Mouse (Mus musculus): ENCODE data around the gene Pdgfb. TPM values are rescaled to one million over a fixed set of nuclear protein-coding genes. Genes with fewer than 3 reads are reported as not detected.

The Pdgfb gene
- polyA plus RNA-seq, 1 experiment from 2014 or later = 8.1 TPM

DNA sequence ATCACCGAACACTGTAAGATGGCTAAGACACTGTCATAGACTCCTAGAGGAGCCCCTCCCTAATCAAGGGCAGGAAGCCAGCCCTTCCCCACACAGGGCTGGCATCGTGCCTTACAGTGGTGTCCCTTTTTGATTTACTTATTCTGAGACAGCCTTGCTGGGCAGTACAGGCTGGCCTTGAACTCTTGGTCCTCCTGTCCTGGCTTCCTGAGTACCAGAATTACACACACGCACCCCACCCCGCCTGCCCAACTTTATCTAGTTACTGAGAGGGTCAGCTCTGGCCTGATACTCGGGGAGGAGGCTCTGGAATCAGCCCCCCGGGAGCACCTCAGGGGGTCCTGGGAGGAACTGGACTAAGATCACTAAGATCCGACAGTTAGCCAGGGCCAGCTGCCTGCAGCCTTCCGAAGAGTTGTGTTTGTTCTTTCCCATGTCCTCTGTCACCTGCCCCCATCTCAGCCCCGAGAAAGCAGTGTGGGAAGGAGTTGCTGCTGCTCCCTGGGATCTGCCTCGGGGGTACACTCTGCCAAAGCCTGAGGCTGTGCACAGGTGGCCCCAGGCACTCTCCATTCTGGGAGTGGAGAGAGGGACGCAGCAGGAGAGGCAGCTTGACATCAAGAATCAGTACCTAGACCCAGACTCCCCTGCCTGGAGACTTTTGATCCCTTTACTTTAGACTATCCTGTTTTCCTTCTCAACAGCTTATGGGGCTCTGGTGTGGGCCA lies 62.1 kb downstream of the Pdgfb start:
- DNase-seq (ENCODE audit: low spot score) (no peak), ATAC-seq (replicated peaks; ENCODE audit: low FRiP score, low TSS enrichment, low read depth) (no peak)
- 40% methylated on average over 11 of the region's 11 CpGs for WGBS
- H3K27me3 ChIP-seq (replicated peaks; ENCODE audit: control insufficient read depth, insufficient read depth, low read length) = no peaks in the 10 kb centered on the region
- peak overlapping the region; percentile 54; the same call in 1 of the 2 replicates for H3K27ac ChIP-seq (ENCODE audit: low read depth)
- H3K4me3 ChIP-seq (ENCODE audit: low read depth, low read length) = no peak overlapping the region
- peaks cover 33% of the 10 kb centered on the region for H3K4me1 ChIP-seq (replicated peaks; ENCODE audit: control insufficient read depth, insufficient read depth, low read length)
- H3K36me3 ChIP-seq (ENCODE audit: control insufficient read depth, insufficient read depth, low read length) = no peaks in the 10 kb centered on the region
- H3K4me2 ChIP-seq (ENCODE audit: low read length) = no peak overlapping the region
- H3K9me3 ChIP-seq (ENCODE audit: control insufficient read depth, low read length) = no peaks in the 10 kb centered on the region
- H3K9ac ChIP-seq (ENCODE audit: low read length) = no peak overlapping the region

DNA sequence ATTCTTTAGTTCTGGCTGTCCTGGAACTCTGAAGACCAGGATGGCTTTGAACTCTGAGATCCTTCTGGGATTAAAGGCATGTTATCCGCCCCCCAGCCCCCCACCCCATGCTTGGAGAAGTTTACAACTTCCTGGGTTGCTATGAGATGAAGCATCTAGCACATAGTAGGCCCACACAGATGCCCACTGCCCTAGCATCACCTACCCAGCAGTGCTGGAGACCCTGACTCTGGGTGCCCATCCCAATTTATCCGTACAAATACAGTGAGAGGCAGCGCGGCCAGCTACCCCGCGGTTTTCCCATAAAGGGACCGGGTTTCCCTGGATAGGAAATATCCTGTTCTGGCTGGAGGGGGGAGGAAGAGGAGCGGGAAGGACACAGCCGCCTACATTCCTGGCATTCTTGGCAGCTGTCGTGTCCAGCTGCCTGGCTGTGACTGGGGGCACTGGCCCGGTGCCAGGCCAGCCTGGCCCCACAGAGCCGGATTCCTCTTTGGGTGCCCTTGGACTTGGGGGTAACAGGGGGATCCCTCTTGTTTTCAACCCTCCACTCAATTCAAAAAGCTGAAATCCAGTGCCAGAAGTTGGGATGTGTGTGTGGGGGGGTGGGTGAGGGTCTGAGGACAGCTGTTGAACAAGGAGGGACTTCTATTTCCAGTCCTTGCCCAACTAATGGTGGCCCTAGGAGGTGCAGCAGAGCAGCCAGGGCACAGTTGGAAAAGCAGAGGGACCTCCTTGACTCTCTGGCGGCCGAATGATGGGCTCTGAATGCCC lies 62.9 kb downstream of the Pdgfb start:
- H3K9ac ChIP-seq (ENCODE audit: low read length) = no peak overlapping the region
- DNase-seq (ENCODE audit: low spot score) (no peak), ATAC-seq (replicated peaks; ENCODE audit: low FRiP score, low TSS enrichment, low read depth) (no peak)
- H3K4me2 ChIP-seq (ENCODE audit: low read length) = no peak overlapping the region
- 29% methylated on average over 14 of the region's 14 CpGs for WGBS
- no peak overlapping the region for H3K4me3 ChIP-seq (ENCODE audit: low read depth, low read length)
- no peaks in the 10 kb centered on the region; the same call in 1 of the 2 replicates for H3K9me3 ChIP-seq (ENCODE audit: control insufficient read depth, low read length)
- H3K36me3 ChIP-seq (ENCODE audit: control insufficient read depth, insufficient read depth, low read length) = no peaks in the 10 kb centered on the region
- H3K27me3 ChIP-seq (replicated peaks; ENCODE audit: control insufficient read depth, insufficient read depth, low read length) = no peaks in the 10 kb centered on the region
- peaks cover 33% of the 10 kb centered on the region for H3K4me1 ChIP-seq (replicated peaks; ENCODE audit: control insufficient read depth, insufficient read depth, low read length)
- peak overlapping the region; percentile 64 for H3K27ac ChIP-seq (ENCODE audit: low read depth)

DNA sequence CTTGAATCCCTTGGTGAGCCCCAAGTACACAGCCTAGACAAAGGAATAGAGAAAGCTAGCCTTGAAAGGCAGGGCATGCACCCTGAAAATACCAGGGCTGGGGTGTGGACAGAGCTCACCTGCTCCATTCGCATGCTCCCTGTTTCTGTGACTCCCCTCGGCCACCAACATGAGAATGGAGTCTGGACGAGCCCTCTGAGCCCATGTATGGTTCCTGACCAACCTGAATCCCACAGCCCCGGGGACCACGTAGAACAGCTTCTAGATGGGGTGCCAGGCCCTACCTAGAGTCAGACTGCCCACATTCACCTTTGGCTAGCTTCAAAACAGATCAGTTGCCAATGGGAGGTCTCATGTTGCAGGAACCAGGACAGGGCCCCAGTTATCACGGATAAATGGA lies 63.6 kb downstream of the Pdgfb start:
- Histone ChIP-seq H3K4me2 (ENCODE audit: low read length) (no peak overlapping the region), H3K4me3 (ENCODE audit: low read depth, low read length) (no peak overlapping the region), H3K36me3 (ENCODE audit: control insufficient read depth, insufficient read depth, low read length) (no peaks in the 10 kb centered on the region), H3K4me1 (replicated peaks; ENCODE audit: control insufficient read depth, insufficient read depth, low read length) (peaks cover 33% of the 10 kb centered on the region), H3K9me3 (ENCODE audit: control insufficient read depth, low read length) (no peaks in the 10 kb centered on the region; the same call in 1 of the 2 replicates), H3K9ac (ENCODE audit: low read length) (no peak overlapping the region), H3K27ac (ENCODE audit: low read depth) (peak overlapping the region; percentile 64), H3K27me3 (replicated peaks; ENCODE audit: control insufficient read depth, insufficient read depth, low read length) (no peaks in the 10 kb centered on the region)
- DNase-seq (ENCODE audit: low spot score) = no peak
- 69% methylated on average over 6 of the region's 6 CpGs for WGBS
- no peak for ATAC-seq (replicated peaks; ENCODE audit: low FRiP score, low TSS enrichment, low read depth)

DNA sequence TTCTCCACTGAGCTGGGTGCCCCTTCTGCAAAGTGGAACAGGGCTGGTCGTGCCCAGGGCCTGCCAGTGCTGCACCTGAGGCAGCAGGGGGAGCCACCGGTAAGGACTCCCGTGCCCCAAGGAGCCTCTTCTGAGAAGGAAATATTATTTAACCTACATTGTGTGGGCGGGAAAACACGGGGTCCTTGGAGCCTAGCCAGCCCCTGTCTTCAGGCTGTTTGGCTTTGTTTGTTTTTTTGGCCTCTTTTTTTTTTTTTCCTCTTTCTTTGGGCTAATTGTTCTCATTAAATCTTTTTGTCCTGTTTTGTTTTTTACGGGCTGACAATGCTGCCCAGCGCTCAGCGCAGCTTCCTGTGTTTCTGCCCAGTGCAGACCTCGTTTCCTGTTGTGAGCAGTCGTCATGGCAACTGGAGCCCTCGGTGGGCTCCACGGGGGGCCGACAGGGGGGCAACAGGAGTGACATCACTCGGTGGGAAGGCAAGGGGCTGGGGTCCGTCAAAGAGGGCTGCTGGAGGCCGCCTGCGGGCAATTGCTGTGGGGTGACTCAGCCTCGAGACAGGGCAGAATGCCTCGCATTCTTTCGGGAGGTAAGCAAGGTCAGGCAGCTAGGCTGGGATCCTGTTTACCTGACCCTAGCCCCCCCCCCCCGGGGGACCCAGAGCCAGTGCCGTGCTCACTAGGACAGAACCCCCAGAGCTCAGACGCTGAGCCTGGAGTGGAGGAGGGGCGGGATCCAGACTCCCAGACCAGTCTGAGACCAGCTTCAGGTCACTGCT lies 64.3 kb downstream of the Pdgfb start:
- peak overlapping the region; percentile 64 for H3K27ac ChIP-seq (ENCODE audit: low read depth)
- H3K4me2 ChIP-seq (ENCODE audit: low read length) = peak overlapping the region; percentile 63
- DNase-seq (ENCODE audit: low spot score) = peak; percentile 81
- no peaks in the 10 kb centered on the region for H3K27me3 ChIP-seq (replicated peaks; ENCODE audit: control insufficient read depth, insufficient read depth, low read length)
- WGBS = 1% methylated on average over 24 of the region's 24 CpGs
- no peaks in the 10 kb centered on the region; the same call in 1 of the 2 replicates for H3K9me3 ChIP-seq (ENCODE audit: control insufficient read depth, low read length)
- H3K4me1 ChIP-seq (replicated peaks; ENCODE audit: control insufficient read depth, insufficient read depth, low read length) = peaks cover 33% of the 10 kb centered on the region
- ATAC-seq (replicated peaks; ENCODE audit: low FRiP score, low TSS enrichment, low read depth) = peak; percentile 40
- H3K9ac ChIP-seq (ENCODE audit: low read length) = peak overlapping the region; percentile 43
- H3K36me3 ChIP-seq (ENCODE audit: control insufficient read depth, insufficient read depth, low read length) = no peaks in the 10 kb centered on the region
- peak overlapping the region; percentile 28 for H3K4me3 ChIP-seq (ENCODE audit: low read depth, low read length)

DNA sequence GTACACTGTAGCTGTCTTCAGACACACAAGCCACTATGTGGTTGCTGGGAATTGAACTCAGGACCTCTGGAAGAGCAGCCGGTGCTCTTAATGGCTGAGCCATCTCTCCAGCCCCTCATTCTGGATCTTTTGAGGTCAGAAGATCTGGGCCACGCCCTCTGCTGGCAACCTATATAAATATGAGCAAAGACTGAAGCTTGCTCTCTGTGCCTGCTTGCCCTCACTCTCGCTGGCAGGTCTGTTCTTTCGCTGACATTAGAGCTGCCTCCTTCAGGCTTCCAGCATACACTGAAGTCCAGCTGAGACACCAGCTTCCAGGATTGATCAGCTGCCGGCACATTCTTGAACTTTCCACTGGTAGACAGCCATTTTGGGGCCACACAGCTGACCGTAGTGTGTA lies 67.1 kb downstream of the Pdgfb start:
- whole genome bisulfite sequencing = 71% methylated on average over 6 of the region's 6 CpGs
- H3K4me2 ChIP-seq (ENCODE audit: low read length) = no peak overlapping the region

DNA sequence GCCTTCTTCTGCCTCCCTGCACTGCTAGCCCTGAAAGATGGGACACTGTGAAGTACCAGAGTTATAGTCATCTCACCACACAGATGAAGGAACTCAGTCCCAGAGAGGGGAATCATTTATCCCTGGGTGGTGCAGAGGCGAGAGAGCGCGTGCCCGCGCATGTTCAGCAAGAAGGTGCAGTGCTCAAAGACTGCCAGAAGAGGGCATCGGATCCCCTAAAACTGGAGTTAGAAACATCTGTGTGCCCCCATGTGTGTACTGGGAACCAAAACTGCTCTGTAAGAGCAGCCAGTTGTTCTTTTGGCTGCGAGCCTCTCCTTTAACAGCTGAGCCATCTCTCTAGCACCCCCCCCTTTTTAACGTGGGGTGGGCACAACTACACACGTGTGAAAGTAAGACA lies 68.0 kb downstream of the Pdgfb start:
- Histone ChIP-seq H3K27me3 (replicated peaks; ENCODE audit: control insufficient read depth, insufficient read depth, low read length) (no peaks in the 10 kb centered on the region), H3K4me1 (replicated peaks; ENCODE audit: control insufficient read depth, insufficient read depth, low read length) (peaks cover 23% of the 10 kb centered on the region), H3K27ac (ENCODE audit: low read depth) (no peak overlapping the region), H3K9ac (ENCODE audit: low read length) (no peak overlapping the region), H3K4me3 (ENCODE audit: low read depth, low read length) (no peak overlapping the region), H3K9me3 (ENCODE audit: control insufficient read depth, low read length) (no peaks in the 10 kb centered on the region; the same call in 1 of the 2 replicates), H3K4me2 (ENCODE audit: low read length) (no peak overlapping the region), H3K36me3 (ENCODE audit: control insufficient read depth, insufficient read depth, low read length) (no peaks in the 10 kb centered on the region)
- DNase-seq (ENCODE audit: low spot score) (no peak), ATAC-seq (replicated peaks; ENCODE audit: low FRiP score, low TSS enrichment, low read depth) (no peak)
- WGBS = 69% methylated on average over 9 of the region's 9 CpGs

More for the DNA sequence above, 67.1 kb downstream of the Pdgfb start:
- Histone ChIP-seq H3K4me3 (ENCODE audit: low read depth, low read length) (no peak overlapping the region), H3K4me1 (replicated peaks; ENCODE audit: control insufficient read depth, insufficient read depth, low read length) (peaks cover 32% of the 10 kb centered on the region), H3K27ac (ENCODE audit: low read depth) (no peak overlapping the region), H3K9me3 (ENCODE audit: control insufficient read depth, low read length) (no peaks in the 10 kb centered on the region; the same call in 1 of the 2 replicates), H3K27me3 (replicated peaks; ENCODE audit: control insufficient read depth, insufficient read depth, low read length) (no peaks in the 10 kb centered on the region), H3K9ac (ENCODE audit: low read length) (no peak overlapping the region), H3K36me3 (ENCODE audit: control insufficient read depth, insufficient read depth, low read length) (no peaks in the 10 kb centered on the region)
- DNase-seq (ENCODE audit: low spot score) (no peak), ATAC-seq (replicated peaks; ENCODE audit: low FRiP score, low TSS enrichment, low read depth) (no peak)

DNA sequence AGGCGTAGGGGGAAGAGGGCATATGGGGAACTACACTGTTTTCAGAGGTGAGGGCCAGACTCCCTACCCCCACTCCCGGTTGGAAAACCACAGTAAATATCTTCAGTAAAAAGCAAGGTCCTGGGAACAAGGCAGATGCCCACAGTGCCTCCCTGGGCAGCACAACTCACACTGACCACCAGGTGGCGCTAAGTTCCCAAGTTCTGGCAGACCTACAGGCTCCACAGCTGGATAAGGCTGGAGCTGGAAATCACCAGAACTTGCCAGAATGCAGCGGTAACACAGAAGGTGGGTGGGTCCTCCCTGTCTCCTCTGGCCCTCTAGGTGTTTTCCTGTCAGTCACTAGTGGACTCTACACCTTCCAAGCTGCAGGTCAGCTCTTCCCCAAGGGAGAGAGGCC lies 68.8 kb downstream of the Pdgfb start:
- ATAC-seq (replicated peaks; ENCODE audit: low FRiP score, low TSS enrichment, low read depth) (peak; percentile 72), DNase-seq (ENCODE audit: low spot score) (peak; percentile 97)
- no peak overlapping the region for H3K27ac ChIP-seq (ENCODE audit: low read depth)
- peaks cover 15% of the 10 kb centered on the region for H3K4me1 ChIP-seq (replicated peaks; ENCODE audit: control insufficient read depth, insufficient read depth, low read length)
- no peaks in the 10 kb centered on the region for H3K27me3 ChIP-seq (replicated peaks; ENCODE audit: control insufficient read depth, insufficient read depth, low read length)
- H3K9ac ChIP-seq (ENCODE audit: low read length) = no peak overlapping the region
- H3K4me3 ChIP-seq (ENCODE audit: low read depth, low read length) = no peak overlapping the region
- no peaks in the 10 kb centered on the region for H3K36me3 ChIP-seq (ENCODE audit: control insufficient read depth, insufficient read depth, low read length)
- 12% methylated on average over 4 of the region's 4 CpGs for WGBS
- no peaks in the 10 kb centered on the region; the same call in 1 of the 2 replicates for H3K9me3 ChIP-seq (ENCODE audit: control insufficient read depth, low read length)
- no peak overlapping the region for H3K4me2 ChIP-seq (ENCODE audit: low read length)
